Mouse (Mus musculus): ENCODE data around the gene Gm8765. TPM values are rescaled to one million over a fixed set of nuclear protein-coding genes. Genes with fewer than 3 reads are reported as not detected.
"Not testable (repeated sequence)": the region's sequence is repeated elsewhere in the genome, so short reads cannot be mapped to it uniquely, and the experiment has no call there.

The Gm8765 gene
- not detected for total RNA-seq (2021)

DNA sequence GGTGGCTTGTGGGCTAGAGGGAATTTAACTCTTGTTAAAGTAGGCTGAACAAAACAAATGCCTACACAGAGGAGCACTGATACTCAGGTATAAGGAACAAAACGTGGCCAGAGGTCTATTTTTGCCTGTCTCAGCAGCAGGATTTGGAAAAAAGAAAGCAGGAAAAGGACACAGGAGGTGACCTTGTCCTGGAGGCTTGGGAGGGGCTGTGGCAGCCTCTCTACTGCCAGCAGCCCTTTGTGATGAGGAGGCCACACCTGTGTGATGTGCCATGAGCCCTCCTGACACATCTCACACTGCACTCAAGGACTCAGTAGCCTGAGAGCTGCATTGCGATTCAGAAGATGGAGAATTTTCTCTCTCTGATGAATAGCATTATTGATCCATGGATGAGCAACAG is at the start of gene Gm8765:
TSS of gene Gm8765 (plus strand) at position 301 of the 400 bp plus-strand sequence.
- not testable (repeated sequence) for DNase-seq (ENCODE audit: extremely low spot score in 1 of 2, low spot score in 1 of 2)

- DNase-seq (ENCODE audit: extremely low spot score in 1 of 2, low spot score in 1 of 2), result not testable (repeated sequence)
These were observed 49.3 kb upstream of the Gm8765 start for GRCm38 (mm10) chr13:50648771-50649170.

DNA sequence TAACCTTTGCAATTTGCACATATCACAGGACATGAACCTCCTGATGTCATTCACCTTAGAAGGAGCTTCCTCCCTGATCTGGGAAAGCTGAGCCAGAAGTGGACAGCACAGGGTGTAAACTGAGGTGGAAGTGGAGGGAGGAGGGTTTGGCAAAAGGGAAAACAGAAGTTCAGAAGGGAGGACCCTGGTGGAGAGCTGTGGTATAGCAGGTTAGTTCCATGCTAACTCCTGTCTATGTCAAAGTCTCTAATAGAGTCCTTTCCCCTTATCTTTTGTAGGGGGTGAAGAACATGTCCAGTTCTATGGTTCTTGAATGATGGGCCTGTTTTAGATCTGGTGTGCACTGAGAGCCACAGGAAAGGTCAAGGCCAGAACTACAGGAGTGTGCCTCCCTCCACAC is 52.2 kb downstream of the Gm8765 start:
- not testable (repeated sequence) for DNase-seq (ENCODE audit: extremely low spot score in 1 of 2, low spot score in 1 of 2)

DNA sequence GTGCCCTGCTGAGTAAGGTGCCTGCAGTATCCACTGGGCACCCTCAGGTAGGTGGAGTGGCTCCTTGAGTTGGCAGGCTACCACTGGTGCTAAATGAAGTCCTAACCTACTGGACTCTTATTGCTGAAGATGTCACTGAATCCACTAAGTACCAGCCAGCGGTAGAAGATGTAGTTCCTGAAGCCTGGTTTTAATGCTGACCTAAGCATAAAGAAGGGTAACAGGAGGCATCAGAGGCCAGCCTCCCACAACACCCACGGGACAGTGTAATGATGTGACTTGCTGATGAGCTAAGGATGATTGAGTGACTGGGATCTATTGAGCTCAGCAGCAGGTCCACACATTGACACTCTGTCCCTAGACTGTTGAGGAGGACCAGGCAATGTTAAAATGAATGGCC is 53.6 kb downstream of the Gm8765 start:
- DNase-seq (ENCODE audit: extremely low spot score in 1 of 2, low spot score in 1 of 2), result no peak

GRCm38 (mm10) chr13:50752961-50753360 is 54.8 kb downstream of the Gm8765 start:
- not testable (repeated sequence) for DNase-seq (ENCODE audit: extremely low spot score in 1 of 2, low spot score in 1 of 2)

Small RNA genes lying within 50 kb of the gene (microRNA-seq; reads per million reads assigned to microRNA genes)
- gene Gm23952, result 0 reads per million in 2 experiments

Other genes with a start within 250 kb of the Gm8765 start
- gene Nutm2, start 231.0 kb upstream of the Gm8765 start, total RNA-seq (2021), result not detected
- gene Gm904, start 55.1 kb upstream of the Gm8765 start, total RNA-seq (2021), result not detected

Data from layer of hippocampus, postnatal 25 days (tissue).